Mouse (Mus musculus): ENCODE measurements around the gene Shcbp1l. TPM values are rescaled to one million over a fixed set of nuclear protein-coding genes. Genes with fewer than 3 reads are reported as not detected.

Gene Shcbp1l
- polyA plus RNA-seq, 1 experiment from 2014 or later, result 0.28 TPM

DNA sequence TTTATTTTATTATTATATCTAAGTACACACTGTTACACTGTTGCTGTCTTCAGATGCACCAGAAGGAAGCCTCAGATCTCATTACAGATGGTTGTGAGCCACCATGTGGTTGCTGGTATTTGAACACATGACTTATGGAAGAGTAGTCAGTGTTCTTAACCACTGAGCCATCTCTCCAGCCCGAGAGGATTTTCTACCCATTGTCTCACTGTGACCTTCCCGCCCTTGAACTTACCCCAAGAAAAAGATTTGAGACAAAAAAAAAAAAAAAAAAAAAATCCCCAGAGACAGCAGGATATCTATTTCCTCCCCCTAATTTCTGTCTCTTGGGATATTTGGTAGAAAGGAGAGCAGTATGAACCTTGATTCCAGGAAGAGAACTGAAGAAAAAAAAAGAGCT, 64.6 kb downstream of the Shcbp1l start:
- Histone ChIP-seq H3K9me3 (ENCODE audit: low read depth, low read length) (no peaks in the 10 kb centered on the region), H3K36me3 (ENCODE audit: insufficient read depth) (no peaks in the 10 kb centered on the region), H3K4me1 (ENCODE audit: insufficient read depth) (no peaks in the 10 kb centered on the region), H3K27me3 (ENCODE audit: insufficient read depth, low read length) (no peaks in the 10 kb centered on the region), H3K9ac (no peak overlapping the region), H3K4me2 (no peak overlapping the region), H3K27ac (ENCODE audit: low read depth) (no peak overlapping the region), H3K4me3 (ENCODE audit: low read depth, low read length) (no peak overlapping the region)
- DNase-seq, result no peak
- no peak for TF ChIP-seq CTCF (IDR thresholded peaks at IDR 0.05; ENCODE audit: low read depth)
- WGBS, result 59% methylated on average over 2 of the region's 2 CpGs
- ATAC-seq (ENCODE audit: insufficient read depth), result no peak

DNA sequence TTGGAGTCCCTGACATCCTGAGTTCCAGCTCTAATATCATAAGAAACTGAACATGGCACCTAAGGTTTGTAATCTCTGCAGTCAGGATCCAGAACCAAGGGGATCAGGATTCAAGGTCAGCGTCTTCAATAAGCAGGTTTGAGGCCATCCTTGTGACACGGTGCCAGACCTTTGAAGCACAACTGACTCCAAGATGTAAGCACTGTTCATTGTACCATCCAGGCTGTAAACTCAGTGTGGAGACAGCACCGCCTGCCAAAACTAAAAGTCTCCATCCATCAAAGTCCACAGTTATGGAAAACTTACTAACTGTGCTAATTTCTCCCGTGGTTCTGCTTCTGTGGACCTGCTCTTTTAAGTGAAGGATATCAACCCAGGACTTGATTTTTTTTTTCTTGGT, 65.0 kb downstream of the Shcbp1l start:
- H3K27ac ChIP-seq (ENCODE audit: low read depth), result no peak overlapping the region
- H3K4me3 ChIP-seq (ENCODE audit: low read depth, low read length), result no peak overlapping the region
- no peaks in the 10 kb centered on the region for H3K9me3 ChIP-seq (ENCODE audit: low read depth, low read length)
- DNase-seq (no peak), ATAC-seq (ENCODE audit: insufficient read depth) (no peak)
- TF ChIP-seq CTCF (IDR thresholded peaks at IDR 0.05; ENCODE audit: low read depth), result no peak
- H3K9ac ChIP-seq, result no peak overlapping the region
- no peaks in the 10 kb centered on the region for H3K27me3 ChIP-seq (ENCODE audit: insufficient read depth, low read length)
- H3K36me3 ChIP-seq (ENCODE audit: insufficient read depth), result no peaks in the 10 kb centered on the region
- 78% methylated on average over 4 of the region's 4 CpGs for WGBS
- no peak overlapping the region for H3K4me2 ChIP-seq
- H3K4me1 ChIP-seq (ENCODE audit: insufficient read depth), result no peaks in the 10 kb centered on the region

DNA sequence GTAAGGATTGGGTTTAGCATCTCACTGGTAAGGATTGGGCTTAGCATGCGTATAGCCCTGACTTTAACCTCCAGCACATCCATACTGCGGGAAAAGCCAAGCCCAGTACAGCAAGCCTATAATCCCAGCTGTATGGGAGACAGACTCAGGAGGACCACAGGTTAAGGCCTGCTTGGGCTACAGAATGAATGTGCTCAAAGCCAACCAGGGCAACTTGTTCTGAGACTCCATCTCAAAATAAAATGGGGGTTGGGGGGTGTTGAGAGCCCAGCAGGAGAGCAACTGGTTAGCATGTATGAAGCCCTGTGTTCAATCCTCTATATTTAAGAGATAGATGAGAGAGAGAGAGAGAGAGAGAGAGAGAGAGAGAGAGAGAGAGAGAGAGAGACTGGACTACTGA, 66.4 kb downstream of the Shcbp1l start:
- ATAC-seq (ENCODE audit: insufficient read depth) (no peak), DNase-seq (no peak)
- no peaks in the 10 kb centered on the region for H3K36me3 ChIP-seq (ENCODE audit: insufficient read depth)
- H3K9ac ChIP-seq, result no peak overlapping the region
- H3K27ac ChIP-seq (ENCODE audit: low read depth), result no peak overlapping the region
- no peaks in the 10 kb centered on the region for H3K9me3 ChIP-seq (ENCODE audit: low read depth, low read length)
- TF ChIP-seq CTCF (IDR thresholded peaks at IDR 0.05; ENCODE audit: low read depth), result no peak
- WGBS, result 88% methylated on average over 2 of the region's 2 CpGs
- H3K4me1 ChIP-seq (ENCODE audit: insufficient read depth), result no peaks in the 10 kb centered on the region
- no peaks in the 10 kb centered on the region for H3K27me3 ChIP-seq (ENCODE audit: insufficient read depth, low read length)
- no peak overlapping the region for H3K4me2 ChIP-seq
- H3K4me3 ChIP-seq (ENCODE audit: low read depth, low read length), result no peak overlapping the region

DNA sequence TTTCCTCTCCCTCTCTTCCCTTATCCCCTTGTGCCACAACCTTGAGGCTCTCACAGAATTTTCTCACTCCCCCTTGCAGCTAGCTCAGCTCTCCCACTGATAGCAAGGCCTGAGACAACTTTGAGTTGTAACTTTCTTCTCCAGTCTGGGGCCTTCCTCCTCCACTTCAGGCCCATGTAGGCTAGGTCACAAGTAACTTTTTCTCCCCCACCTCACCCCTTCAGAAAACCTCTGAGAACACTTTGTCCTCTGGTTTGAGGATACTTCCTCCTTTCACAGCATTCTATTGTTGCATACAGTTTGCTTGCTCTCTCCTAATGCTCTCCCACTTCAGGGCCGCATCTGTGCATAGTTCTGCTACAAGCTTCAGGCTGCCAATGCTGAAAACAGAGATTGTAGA, 66.9 kb downstream of the Shcbp1l start:
- Histone ChIP-seq H3K36me3 (ENCODE audit: insufficient read depth) (no peaks in the 10 kb centered on the region), H3K27ac (ENCODE audit: low read depth) (no peak overlapping the region), H3K4me2 (no peak overlapping the region), H3K4me1 (ENCODE audit: insufficient read depth) (no peaks in the 10 kb centered on the region), H3K9ac (no peak overlapping the region), H3K27me3 (ENCODE audit: insufficient read depth, low read length) (no peaks in the 10 kb centered on the region), H3K9me3 (ENCODE audit: low read depth, low read length) (no peaks in the 10 kb centered on the region), H3K4me3 (ENCODE audit: low read depth, low read length) (no peak overlapping the region)
- no peak for DNase-seq
- whole genome bisulfite sequencing, result 88% methylated on average over 1 of the region's 1 CpGs
- no peak for TF ChIP-seq CTCF (IDR thresholded peaks at IDR 0.05; ENCODE audit: low read depth)
- no peak for ATAC-seq (ENCODE audit: insufficient read depth)

DNA sequence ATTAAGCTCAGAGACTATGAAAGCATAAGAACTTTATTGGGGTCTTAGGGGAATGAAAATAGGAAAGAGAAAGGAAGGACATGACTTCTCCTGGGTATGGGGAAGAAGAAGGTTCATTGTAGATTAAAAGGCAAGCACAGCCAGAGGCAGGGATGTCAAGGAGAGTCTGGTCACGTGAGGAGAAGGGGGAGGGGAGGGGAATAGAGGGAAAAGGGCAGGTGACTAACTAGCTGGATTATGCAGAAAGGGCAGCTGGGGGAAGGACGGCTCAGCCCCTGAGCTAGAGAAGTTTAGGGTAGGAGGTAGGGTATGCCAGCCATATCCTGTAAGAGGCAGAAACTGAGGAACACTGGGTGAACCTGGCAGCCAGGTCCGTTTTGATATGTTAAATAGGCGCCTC, 68.4 kb downstream of the Shcbp1l start:
- no peak overlapping the region for H3K4me2 ChIP-seq
- DNase-seq, result no peak
- ATAC-seq (ENCODE audit: insufficient read depth), result no peak
- no peak overlapping the region for H3K9ac ChIP-seq
- H3K36me3 ChIP-seq (ENCODE audit: insufficient read depth), result no peaks in the 10 kb centered on the region
- TF ChIP-seq CTCF (IDR thresholded peaks at IDR 0.05; ENCODE audit: low read depth), result no peak
- no peak overlapping the region for H3K27ac ChIP-seq (ENCODE audit: low read depth)
- no peak overlapping the region for H3K4me3 ChIP-seq (ENCODE audit: low read depth, low read length)
- H3K27me3 ChIP-seq (ENCODE audit: insufficient read depth, low read length), result no peaks in the 10 kb centered on the region
- WGBS, result 30% methylated on average over 4 of the region's 4 CpGs
- H3K9me3 ChIP-seq (ENCODE audit: low read depth, low read length), result no peaks in the 10 kb centered on the region
- no peaks in the 10 kb centered on the region for H3K4me1 ChIP-seq (ENCODE audit: insufficient read depth)

DNA sequence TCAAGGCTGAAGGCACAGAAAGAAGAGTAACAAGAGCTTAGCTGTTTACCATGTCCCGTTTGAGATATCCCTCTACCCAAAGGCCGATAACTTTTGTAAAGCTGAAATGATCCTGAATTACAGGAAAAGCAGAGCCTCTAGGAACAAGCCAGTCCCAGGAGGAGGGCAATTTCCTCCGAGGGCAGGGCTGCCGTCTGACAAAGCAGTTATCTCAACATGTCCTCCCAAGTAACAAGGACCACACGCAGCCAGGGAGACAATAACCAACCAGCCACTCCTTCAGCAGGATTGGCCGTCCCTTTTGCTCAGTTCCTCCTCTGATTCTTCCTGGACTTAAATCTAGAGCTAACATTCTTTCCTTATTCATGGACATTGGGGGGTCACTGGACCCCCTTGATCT, 69.0 kb downstream of the Shcbp1l start:
- H3K36me3 ChIP-seq (ENCODE audit: insufficient read depth), result no peaks in the 10 kb centered on the region
- H3K4me2 ChIP-seq, result no peak overlapping the region
- H3K9me3 ChIP-seq (ENCODE audit: low read depth, low read length), result no peaks in the 10 kb centered on the region
- TF ChIP-seq CTCF (IDR thresholded peaks at IDR 0.05; ENCODE audit: low read depth), result no peak
- no peak overlapping the region for H3K27ac ChIP-seq (ENCODE audit: low read depth)
- ATAC-seq (ENCODE audit: insufficient read depth), result no peak
- WGBS, result 43% methylated on average over 6 of the region's 6 CpGs
- H3K4me3 ChIP-seq (ENCODE audit: low read depth, low read length), result no peak overlapping the region
- no peaks in the 10 kb centered on the region for H3K4me1 ChIP-seq (ENCODE audit: insufficient read depth)
- H3K27me3 ChIP-seq (ENCODE audit: insufficient read depth, low read length), result no peaks in the 10 kb centered on the region
- no peak for DNase-seq
- no peak overlapping the region for H3K9ac ChIP-seq

DNA sequence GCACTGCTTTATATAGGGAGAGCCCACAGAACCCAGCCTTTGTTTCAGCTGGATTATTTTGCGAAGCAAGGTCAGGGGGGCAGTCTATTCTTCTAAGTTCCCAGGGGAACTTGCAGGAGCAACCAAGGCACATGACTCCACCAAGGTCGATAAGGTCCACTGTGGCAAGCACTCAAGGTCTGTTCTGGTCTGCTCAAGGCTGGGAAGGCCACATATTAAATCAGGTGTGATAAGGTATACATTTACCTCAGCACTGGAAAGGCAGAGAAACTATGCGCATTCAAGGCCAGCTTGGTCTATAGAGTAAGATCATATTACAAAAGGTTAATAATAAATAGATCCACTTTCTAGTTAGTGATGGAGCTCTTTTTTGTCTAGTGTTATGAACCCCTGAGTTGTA, 71.1 kb downstream of the Shcbp1l start:
- H3K9me3 ChIP-seq (ENCODE audit: low read depth, low read length), result no peaks in the 10 kb centered on the region
- H3K4me3 ChIP-seq (ENCODE audit: low read depth, low read length), result no peak overlapping the region
- H3K27ac ChIP-seq (ENCODE audit: low read depth), result no peak overlapping the region
- H3K9ac ChIP-seq, result no peak overlapping the region
- no peak overlapping the region for H3K4me2 ChIP-seq
- no peak for DNase-seq
- H3K27me3 ChIP-seq (ENCODE audit: insufficient read depth, low read length), result no peaks in the 10 kb centered on the region
- 69% methylated on average over 3 of the region's 3 CpGs for WGBS
- TF ChIP-seq CTCF (IDR thresholded peaks at IDR 0.05; ENCODE audit: low read depth), result no peak
- ATAC-seq (ENCODE audit: insufficient read depth), result no peak
- H3K4me1 ChIP-seq (ENCODE audit: insufficient read depth), result no peaks in the 10 kb centered on the region
- H3K36me3 ChIP-seq (ENCODE audit: insufficient read depth), result no peaks in the 10 kb centered on the region

DNA sequence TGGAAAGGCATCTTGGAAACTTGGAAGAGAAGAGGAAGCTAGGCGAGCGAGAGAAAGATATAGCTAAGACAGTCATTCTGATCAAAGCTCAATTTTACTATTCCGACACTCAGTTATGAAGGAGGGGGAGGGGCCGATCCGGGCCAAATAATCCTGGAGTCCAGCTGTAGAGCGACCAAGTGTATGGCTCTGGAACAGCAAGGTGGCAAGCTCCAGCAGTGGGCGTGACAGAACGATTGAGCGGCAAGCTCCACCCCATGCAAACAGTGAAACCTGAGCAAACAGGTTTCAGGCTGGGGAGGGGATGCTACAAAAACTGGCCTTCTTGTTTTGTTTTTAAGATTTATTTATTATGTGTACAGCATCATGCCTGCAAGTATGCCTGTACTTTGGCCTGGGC, 75.1 kb downstream of the Shcbp1l start:
- no peak overlapping the region for H3K4me3 ChIP-seq (ENCODE audit: low read depth, low read length)
- no peak for TF ChIP-seq CTCF (IDR thresholded peaks at IDR 0.05; ENCODE audit: low read depth)
- H3K4me2 ChIP-seq, result no peak overlapping the region
- no peaks in the 10 kb centered on the region for H3K9me3 ChIP-seq (ENCODE audit: low read depth, low read length)
- H3K36me3 ChIP-seq (ENCODE audit: insufficient read depth), result no peaks in the 10 kb centered on the region
- H3K9ac ChIP-seq, result no peak overlapping the region
- no peaks in the 10 kb centered on the region for H3K27me3 ChIP-seq (ENCODE audit: insufficient read depth, low read length)
- ATAC-seq (ENCODE audit: insufficient read depth), result no peak
- WGBS, result 73% methylated on average over 9 of the region's 9 CpGs
- no peaks in the 10 kb centered on the region for H3K4me1 ChIP-seq (ENCODE audit: insufficient read depth)
- no peak for DNase-seq
- H3K27ac ChIP-seq (ENCODE audit: low read depth), result no peak overlapping the region

Data from lung, embryonic 14.5 days (tissue).